Mouse (Mus musculus): ENCODE data around the gene Eng.

- TF ChIP-seq POLR2A (IDR thresholded peaks at IDR 0.05; ENCODE audit: low read depth, low read length) (no peak), CTCF (conservative IDR thresholded peaks at IDR 0.05; ENCODE audit: insufficient read depth, insufficient read length, low read depth, low read length) (no peak)
Observed at GRCm38 (mm10) chr2:32617109-32617508, 29.3 kb upstream of the Eng start.

All from kidney, adult 2 months (tissue).